Mouse (Mus musculus) layer of hippocampus, adult 18-20 months (tissue): ENCODE measurements around the gene Pnlip. TPM values are rescaled to one million over a fixed set of nuclear protein-coding genes. Genes with fewer than 3 reads are reported as not detected.

Source experiments
- DNase-seq, 2 experiments: peaks; one replicate each; pipeline ENCODE4 v3.0.0; 2022; ENCODE audit warnings: low spot score in 2 of 2
- long read RNA-seq: library from polyadenylated mRNA; stranded (forward); transcript quantifications from one replicate; pipeline ENCODE4 v2.0.0, GENCODE M21; 2021
- total RNA-seq, 2 experiments: library from RNA; stranded (reverse); gene quantifications; 2 replicates each; pipeline ENCODE4 v1.2.3; 2021

Pnlip gene
- 1 to 10 TPM; 1.4 to 1.9 TPM for total RNA-seq
- long read RNA-seq: 0 reads

DNA sequence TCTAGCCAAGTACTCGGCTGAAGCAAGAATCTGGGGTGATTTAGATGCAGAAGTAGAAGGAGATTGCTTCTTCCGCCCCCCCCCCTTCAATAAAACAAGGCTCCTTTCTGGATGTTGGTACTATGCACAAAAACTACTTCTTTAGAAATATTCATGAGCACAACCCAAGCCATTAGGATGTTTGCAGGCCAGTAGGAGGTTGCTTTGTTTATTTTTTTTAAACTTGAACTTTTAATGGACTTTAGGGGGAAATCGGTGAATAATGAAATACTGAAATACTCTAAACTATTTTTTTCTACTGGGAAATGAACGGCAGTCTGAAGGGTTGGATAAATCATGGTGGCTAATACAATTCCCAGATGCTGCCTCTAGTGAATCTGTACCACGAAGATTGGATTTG, at the start of gene Pnlip:
Gene Pnlip (plus strand): TSS at position 301 of the 400 bp plus-strand sequence.
- DNase-seq: no peak

DNA sequence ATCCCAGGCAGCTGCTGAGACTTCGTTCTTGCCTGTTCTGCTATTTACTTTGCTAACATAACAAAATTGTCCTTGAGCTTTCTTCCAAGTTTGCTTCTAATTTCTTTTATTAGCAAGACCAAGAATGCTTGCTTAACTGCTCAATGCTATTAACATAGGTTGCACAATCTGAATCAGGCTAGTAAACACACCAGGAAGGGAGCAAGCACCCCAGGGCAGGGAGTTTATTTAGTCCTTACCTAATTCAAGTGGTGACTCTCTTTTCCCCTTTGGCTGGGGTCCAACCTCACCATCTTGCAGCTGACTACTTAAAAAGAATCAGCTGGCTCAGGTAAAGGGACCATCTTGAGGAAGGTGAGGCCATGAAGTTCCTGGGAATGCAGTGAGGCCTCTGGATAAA, 42.6 kb upstream of the Pnlip start:
- DNase-seq: no peak

DNA sequence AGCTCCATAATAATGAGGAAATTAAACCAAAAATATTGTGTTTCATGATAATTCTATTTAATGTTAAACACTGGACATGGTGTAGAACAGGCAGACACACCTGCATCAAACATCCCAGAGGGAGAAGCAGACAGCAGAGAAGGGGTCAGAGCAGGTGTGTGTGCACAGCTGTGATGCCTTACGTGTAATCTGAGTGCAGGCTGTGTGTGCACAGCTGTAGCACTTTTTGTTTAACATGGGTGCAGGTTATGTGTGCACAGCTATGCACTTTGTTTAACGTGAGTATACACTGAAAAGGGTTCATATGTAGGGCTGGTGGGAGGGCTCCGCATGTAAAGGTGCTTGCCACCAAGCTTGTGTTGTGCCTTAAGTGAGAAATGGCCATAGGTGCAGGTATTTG, 39.6 kb upstream of the Pnlip start:
- DNase-seq: no peak

- no peak for DNase-seq
Measured at GRCm38 (mm10) chr19:58616606-58617005, 35.7 kb upstream of the Pnlip start.

- DNase-seq: no peak
Measured at GRCm38 (mm10) chr19:58620661-58621060, 31.6 kb upstream of the Pnlip start.

DNA sequence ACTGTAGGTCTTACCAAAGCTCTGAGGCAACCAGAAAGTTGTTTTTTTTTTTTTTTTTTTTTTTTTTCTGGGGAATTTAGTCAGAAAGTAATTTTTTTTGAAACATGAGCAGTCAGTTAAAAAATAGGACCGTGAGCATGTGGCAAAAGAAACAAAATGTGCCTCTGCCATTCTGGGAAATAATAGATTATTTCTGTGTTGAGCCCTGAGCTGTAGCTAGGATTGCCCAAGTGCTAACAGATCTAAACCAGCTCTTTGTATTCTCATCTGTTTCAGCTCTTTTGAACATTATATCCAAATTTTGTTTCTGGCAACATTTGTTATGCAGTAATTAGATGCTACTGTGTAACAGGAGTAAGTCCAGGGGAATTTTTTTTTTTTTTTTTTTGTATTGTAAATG, 30.7 kb upstream of the Pnlip start:
- peak; percentile 30 to 81 for DNase-seq

- DNase-seq: no peak
Measured at GRCm38 (mm10) chr19:58624799-58625198, 27.5 kb upstream of the Pnlip start.

DNA sequence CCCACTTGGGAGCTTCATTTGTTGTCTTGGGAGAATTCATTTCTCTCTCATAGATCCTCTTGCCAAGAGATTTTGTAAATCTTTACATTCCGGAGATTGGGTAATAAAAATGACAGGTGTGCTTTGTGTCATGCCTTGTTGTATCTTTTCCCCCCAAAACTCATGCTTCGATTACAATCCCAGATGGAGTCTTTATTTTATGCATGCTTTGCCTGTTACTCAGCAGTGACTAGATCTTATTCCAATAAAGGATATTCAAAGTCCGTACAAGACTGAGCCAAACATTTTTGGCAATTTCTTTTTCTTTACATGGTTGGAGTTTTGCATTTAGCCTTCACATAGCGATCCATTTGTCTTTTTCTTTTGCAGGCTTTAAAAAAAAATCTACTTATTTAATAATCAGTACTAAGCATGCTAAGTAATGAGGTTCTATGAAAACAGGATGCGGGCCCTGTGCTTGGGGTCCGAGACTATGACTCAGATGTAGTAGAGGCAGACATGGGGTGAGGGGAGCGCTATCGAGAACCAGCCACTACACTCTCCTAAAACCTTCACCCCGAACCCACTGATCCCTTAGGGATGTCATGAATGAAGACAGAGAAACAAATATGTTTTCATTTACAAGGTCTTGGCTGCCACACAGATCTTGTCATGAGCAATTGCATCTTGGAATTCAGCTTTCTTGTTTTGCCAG, 26.9 kb upstream of the Pnlip start:
- DNase-seq: no peak

- DNase-seq: peak in 1 of 2 experiments; percentile 75
Measured at GRCm38 (mm10) chr19:58627406-58628337, 24.6 kb upstream of the Pnlip start.

- DNase-seq: no peak
Measured at GRCm38 (mm10) chr19:58629351-58629773, 22.9 kb upstream of the Pnlip start.

- peak in 1 of 2 experiments; percentile 20 for DNase-seq
Measured at GRCm38 (mm10) chr19:58650036-58650435, 2.3 kb upstream of the Pnlip start.

DNA sequence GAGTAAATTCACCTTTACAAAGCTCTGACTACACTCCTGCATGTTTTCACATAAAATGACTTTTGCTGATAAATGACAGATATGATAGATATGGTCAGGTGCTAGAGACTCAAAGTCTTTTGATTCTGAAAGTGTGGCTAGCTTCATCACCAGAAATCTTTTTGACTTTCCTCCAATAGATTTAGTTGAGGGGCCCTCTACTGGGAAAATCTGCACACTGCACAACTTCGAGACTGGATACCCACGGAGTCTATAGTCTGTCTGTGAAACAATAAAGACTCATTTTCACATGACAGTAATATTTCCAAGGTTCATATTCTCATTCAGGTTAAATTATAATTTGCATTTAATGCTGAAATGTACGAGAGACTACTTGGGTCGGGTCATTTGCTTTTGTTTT, 9.8 kb downstream of the Pnlip start:
- peak in 1 of 2 experiments; percentile 62 for DNase-seq

DNA sequence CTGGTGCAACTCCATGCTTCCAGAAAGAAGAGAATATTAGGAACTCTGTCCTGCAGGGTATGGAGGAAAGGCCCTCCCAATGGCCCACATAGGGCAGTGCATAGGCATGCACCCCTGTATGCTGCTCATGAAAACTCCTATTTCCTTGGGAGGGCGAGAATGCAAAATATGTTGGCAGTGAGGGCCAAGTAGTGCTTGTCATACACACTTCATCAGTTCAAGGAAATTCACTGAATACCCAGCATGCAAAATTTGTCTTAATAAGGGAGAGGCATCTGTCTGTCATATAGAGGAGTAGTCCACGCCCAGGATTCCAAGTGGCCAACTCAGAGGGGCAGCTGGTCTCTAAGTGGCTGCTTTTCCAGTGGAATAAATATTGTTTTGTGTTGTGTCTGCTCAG, 11.0 kb downstream of the Pnlip start:
- no peak for DNase-seq

DNA sequence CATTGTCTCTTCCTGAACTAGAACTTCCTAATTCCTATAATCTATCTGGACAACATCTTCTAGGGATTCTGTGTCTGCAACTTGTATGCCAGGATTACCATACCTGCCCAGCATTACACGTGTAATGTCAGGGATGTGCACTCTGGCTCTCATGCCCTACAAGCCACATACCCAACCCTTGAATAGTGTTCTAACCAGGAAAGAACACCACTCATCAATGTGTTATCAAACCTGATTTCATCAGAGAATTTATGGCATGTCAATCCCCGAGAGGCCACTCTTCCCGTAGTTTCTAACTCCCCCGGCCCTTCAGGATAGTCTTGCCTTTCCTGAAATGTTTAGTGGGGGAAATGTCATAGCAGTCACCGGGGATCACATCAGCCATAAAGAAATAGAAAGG, 12.6 kb downstream of the Pnlip start:
- DNase-seq: no peak

DNA sequence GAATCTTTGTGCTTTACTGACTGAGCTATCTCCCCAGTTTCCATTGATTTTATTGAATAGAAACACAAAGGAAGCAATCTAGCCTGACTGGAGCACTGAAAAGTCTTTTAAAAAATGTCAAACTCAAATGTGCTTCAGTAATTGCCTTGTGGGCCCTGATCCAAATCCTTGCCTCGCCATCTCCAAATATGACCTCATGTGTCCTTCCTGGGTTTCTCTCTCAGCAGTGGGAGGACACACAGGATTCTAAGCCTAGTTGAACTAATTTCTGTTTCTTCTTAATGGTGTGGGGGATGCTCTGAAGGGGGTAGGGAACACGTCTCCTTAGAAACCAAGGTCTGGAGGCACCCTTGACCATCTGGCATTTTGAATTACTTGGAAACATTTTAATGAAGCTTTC, 22.3 kb downstream of the Pnlip start:
- DNase-seq: peak in 1 of 2 experiments; percentile 5

DNA sequence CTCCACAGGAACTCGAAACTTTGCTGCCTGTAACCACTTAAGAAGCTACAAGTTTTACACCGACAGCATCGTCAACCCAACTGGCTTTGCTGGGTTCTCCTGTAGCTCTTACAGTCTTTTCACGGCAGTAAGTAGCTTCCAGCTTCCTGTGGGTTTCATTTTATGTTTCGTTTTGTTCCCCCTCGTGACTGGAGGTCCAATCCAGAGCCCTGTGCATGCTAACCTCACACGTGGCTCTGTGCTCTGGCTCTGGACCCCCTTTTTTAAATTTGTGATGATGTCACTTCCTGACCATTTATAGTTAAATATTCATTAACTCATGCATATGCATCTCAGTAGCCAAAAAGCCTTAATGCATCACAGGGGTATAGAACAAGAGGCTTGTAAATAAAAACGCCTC, 24.8 kb downstream of the Pnlip start:
- no peak for DNase-seq

DNA sequence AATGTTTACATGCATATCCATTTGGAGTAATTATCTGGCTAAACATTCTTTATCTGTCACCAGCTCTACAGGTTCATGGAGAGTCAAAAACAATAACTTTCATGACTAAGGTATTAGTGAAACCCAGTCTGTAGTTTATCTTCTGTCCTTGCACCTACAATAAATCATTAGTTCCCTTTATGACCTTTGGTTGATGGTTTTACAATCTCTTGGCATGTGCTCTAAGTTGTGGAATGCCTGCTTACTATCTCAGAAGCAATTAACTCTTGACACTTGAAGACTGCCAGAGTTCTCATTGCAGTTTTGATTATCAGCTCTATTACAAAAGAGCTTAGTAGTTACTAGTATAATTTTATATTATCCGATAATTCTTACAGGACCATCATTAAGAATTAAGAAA, 36.6 kb downstream of the Pnlip start:
- DNase-seq: no peak

- DNase-seq: no peak
Measured at GRCm38 (mm10) chr19:58695314-58695713, 43.0 kb downstream of the Pnlip start.

GRCm38 (mm10) chr19:58696235-58696634, 43.9 kb downstream of the Pnlip start:
- no peak for DNase-seq

DNA sequence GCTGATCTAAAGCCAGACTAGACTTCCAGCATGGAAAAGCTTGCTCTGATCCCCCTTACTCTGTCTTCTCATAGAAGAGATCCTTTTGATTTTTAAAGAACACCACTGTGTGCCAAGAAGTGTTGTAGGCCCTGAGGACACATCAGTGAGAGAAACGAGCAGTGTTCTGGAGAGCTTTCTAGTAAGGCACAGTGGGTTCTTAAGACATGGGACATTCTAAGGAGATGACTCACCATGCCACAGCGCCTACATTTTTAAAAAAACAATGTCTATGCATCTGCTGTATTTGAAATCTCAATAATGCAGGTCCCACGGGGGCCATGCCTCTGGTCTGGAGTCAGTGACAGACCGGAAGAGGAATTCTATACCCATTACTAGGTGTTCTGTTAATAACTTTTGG, 52.3 kb downstream of the Pnlip start:
- peak in 1 of 2 experiments; percentile 9 for DNase-seq

GRCm38 (mm10) chr19:58708611-58709010, 56.3 kb downstream of the Pnlip start:
- no peak for DNase-seq

- no peak for DNase-seq
Measured at GRCm38 (mm10) chr19:58717925-58718324, 65.6 kb downstream of the Pnlip start.
